Mouse (Mus musculus): ENCODE measurements around the gene Ahnak2. TPM values are rescaled to one million over a fixed set of nuclear protein-coding genes. Genes with fewer than 3 reads are reported as not detected.

Gene Ahnak2
- polyA plus RNA-seq, 1 experiment, result 25.8 TPM

- Histone ChIP-seq H3K9me3 (replicated peaks; ENCODE audit: control insufficient read depth, insufficient read depth, low read length, poor library complexity, severe bottlenecking) (no peaks in the 10 kb centered on the region), H3K27me3 (ENCODE audit: control insufficient read depth, insufficient read depth, low read length, poor library complexity, severe bottlenecking) (no peaks in the 10 kb centered on the region), H3K36me3 (ENCODE audit: control insufficient read depth, insufficient read depth, low read length, poor library complexity, severe bottlenecking) (peaks cover 11% of the 10 kb centered on the region), H3K4me3 (ENCODE audit: low read depth, low read length) (no peak overlapping the region), H3K4me1 (ENCODE audit: control insufficient read depth, insufficient read depth, low read length) (peaks cover 7% of the 10 kb centered on the region), H3K9ac (ENCODE audit: low read depth, poor library complexity, severe bottlenecking) (no peak overlapping the region), H3K27ac (ENCODE audit: insufficient read depth, low read length) (no peak overlapping the region)
- no peak for TF ChIP-seq EP300 (IDR thresholded peaks at IDR 0.05; ENCODE audit: insufficient read depth, low read depth, low read length)
- no peak for TF ChIP-seq POLR2A (IDR thresholded peaks at IDR 0.05; ENCODE audit: insufficient read depth, low read length)
- TF ChIP-seq CTCF (IDR thresholded peaks at IDR 0.05; ENCODE audit: low read depth, low read length), result no peak
These were observed 30.0 kb upstream of the Ahnak2 start for GRCm38 (mm10) chr12:112832411-112832810.

GRCm38 (mm10) chr12:112830570-112830969 lies 28.1 kb upstream of the Ahnak2 start:
- Histone ChIP-seq H3K4me1 (ENCODE audit: control insufficient read depth, insufficient read depth, low read length) (peaks cover 7% of the 10 kb centered on the region), H3K27me3 (ENCODE audit: control insufficient read depth, insufficient read depth, low read length, poor library complexity, severe bottlenecking) (no peaks in the 10 kb centered on the region), H3K27ac (ENCODE audit: insufficient read depth, low read length) (no peak overlapping the region), H3K36me3 (ENCODE audit: control insufficient read depth, insufficient read depth, low read length, poor library complexity, severe bottlenecking) (peaks cover 27% of the 10 kb centered on the region), H3K9me3 (replicated peaks; ENCODE audit: control insufficient read depth, insufficient read depth, low read length, poor library complexity, severe bottlenecking) (no peaks in the 10 kb centered on the region), H3K9ac (ENCODE audit: low read depth, poor library complexity, severe bottlenecking) (peak overlapping the region; percentile 79), H3K4me3 (ENCODE audit: low read depth, low read length) (peak overlapping the region; percentile 5; the same call in 1 of the 2 replicates)
- TF ChIP-seq EP300 (IDR thresholded peaks at IDR 0.05; ENCODE audit: insufficient read depth, low read depth, low read length) (no peak), POLR2A (IDR thresholded peaks at IDR 0.05; ENCODE audit: insufficient read depth, low read length) (no peak)

- peak overlapping the region; percentile 97 for H3K4me3 ChIP-seq (ENCODE audit: low read depth, low read length)
- H3K4me1 ChIP-seq (ENCODE audit: control insufficient read depth, insufficient read depth, low read length), result peaks cover 7% of the 10 kb centered on the region
- H3K27ac ChIP-seq (ENCODE audit: insufficient read depth, low read length), result 0 out of 2 replicates have a peak overlapping the region, but pooled peaks have one; percentile 13
- peak overlapping the region; percentile 79 for H3K9ac ChIP-seq (ENCODE audit: low read depth, poor library complexity, severe bottlenecking)
- TF ChIP-seq CTCF (IDR thresholded peaks at IDR 0.05; ENCODE audit: low read depth, low read length) (no peak), POLR2A (IDR thresholded peaks at IDR 0.05; ENCODE audit: insufficient read depth, low read length) (no peak), EP300 (IDR thresholded peaks at IDR 0.05; ENCODE audit: insufficient read depth, low read depth, low read length) (no peak)
- H3K9me3 ChIP-seq (replicated peaks; ENCODE audit: control insufficient read depth, insufficient read depth, low read length, poor library complexity, severe bottlenecking), result no peaks in the 10 kb centered on the region
- H3K27me3 ChIP-seq (ENCODE audit: control insufficient read depth, insufficient read depth, low read length, poor library complexity, severe bottlenecking), result no peaks in the 10 kb centered on the region
- peaks cover 29% of the 10 kb centered on the region for H3K36me3 ChIP-seq (ENCODE audit: control insufficient read depth, insufficient read depth, low read length, poor library complexity, severe bottlenecking)
These were observed 27.7 kb upstream of the Ahnak2 start for GRCm38 (mm10) chr12:112830141-112830540.

GRCm38 (mm10) chr12:112829244-112829864 lies 26.9 kb upstream of the Ahnak2 start, which contains the start of gene Cdca4:
TSS of gene Cdca4 (minus strand) at chr12:112829423.
- H3K4me1 ChIP-seq (ENCODE audit: control insufficient read depth, insufficient read depth, low read length), result peaks cover 7% of the 10 kb centered on the region
- peak within 1 kb of the TSS; percentile 71 for H3K27ac ChIP-seq (ENCODE audit: insufficient read depth, low read length)
- peak within 1 kb of the TSS; percentile 98 for H3K4me3 ChIP-seq (ENCODE audit: low read depth, low read length)
- TF ChIP-seq POLR2A (IDR thresholded peaks at IDR 0.05; ENCODE audit: insufficient read depth, low read length), result peak; percentile 71
- TF ChIP-seq EP300 (IDR thresholded peaks at IDR 0.05; ENCODE audit: insufficient read depth, low read depth, low read length), result no peak
- no peaks in the 10 kb centered on the region for H3K9me3 ChIP-seq (replicated peaks; ENCODE audit: control insufficient read depth, insufficient read depth, low read length, poor library complexity, severe bottlenecking)
- H3K27me3 ChIP-seq (ENCODE audit: control insufficient read depth, insufficient read depth, low read length, poor library complexity, severe bottlenecking), result no peaks in the 10 kb centered on the region
- H3K9ac ChIP-seq (ENCODE audit: low read depth, poor library complexity, severe bottlenecking), result peak within 1 kb of the TSS; percentile 99
- peaks cover 33% of the 10 kb centered on the region for H3K36me3 ChIP-seq (ENCODE audit: control insufficient read depth, insufficient read depth, low read length, poor library complexity, severe bottlenecking)

GRCm38 (mm10) chr12:112828501-112829243 lies 26.2 kb upstream of the Ahnak2 start:
- Histone ChIP-seq H3K4me3 (ENCODE audit: low read depth, low read length) (peak overlapping the region; percentile 98), H3K9me3 (replicated peaks; ENCODE audit: control insufficient read depth, insufficient read depth, low read length, poor library complexity, severe bottlenecking) (no peaks in the 10 kb centered on the region), H3K27ac (ENCODE audit: insufficient read depth, low read length) (peak overlapping the region; percentile 71), H3K27me3 (ENCODE audit: control insufficient read depth, insufficient read depth, low read length, poor library complexity, severe bottlenecking) (no peaks in the 10 kb centered on the region), H3K36me3 (ENCODE audit: control insufficient read depth, insufficient read depth, low read length, poor library complexity, severe bottlenecking) (peaks cover 37% of the 10 kb centered on the region), H3K9ac (ENCODE audit: low read depth, poor library complexity, severe bottlenecking) (peak overlapping the region; percentile 99), H3K4me1 (ENCODE audit: control insufficient read depth, insufficient read depth, low read length) (peaks cover 7% of the 10 kb centered on the region)
- TF ChIP-seq POLR2A (IDR thresholded peaks at IDR 0.05; ENCODE audit: insufficient read depth, low read length) (no peak), EP300 (IDR thresholded peaks at IDR 0.05; ENCODE audit: insufficient read depth, low read depth, low read length) (no peak), CTCF (IDR thresholded peaks at IDR 0.05; ENCODE audit: low read depth, low read length) (no peak)

- Histone ChIP-seq H3K27ac (ENCODE audit: insufficient read depth, low read length) (no peak overlapping the region; the same call in 1 of the 2 replicates), H3K4me1 (ENCODE audit: control insufficient read depth, insufficient read depth, low read length) (peaks cover 7% of the 10 kb centered on the region), H3K27me3 (ENCODE audit: control insufficient read depth, insufficient read depth, low read length, poor library complexity, severe bottlenecking) (no peaks in the 10 kb centered on the region), H3K9ac (ENCODE audit: low read depth, poor library complexity, severe bottlenecking) (no peak overlapping the region), H3K36me3 (ENCODE audit: control insufficient read depth, insufficient read depth, low read length, poor library complexity, severe bottlenecking) (peaks cover 46% of the 10 kb centered on the region), H3K9me3 (replicated peaks; ENCODE audit: control insufficient read depth, insufficient read depth, low read length, poor library complexity, severe bottlenecking) (no peaks in the 10 kb centered on the region), H3K4me3 (ENCODE audit: low read depth, low read length) (no peak overlapping the region)
- TF ChIP-seq POLR2A (IDR thresholded peaks at IDR 0.05; ENCODE audit: insufficient read depth, low read length) (no peak), EP300 (IDR thresholded peaks at IDR 0.05; ENCODE audit: insufficient read depth, low read depth, low read length) (no peak), CTCF (IDR thresholded peaks at IDR 0.05; ENCODE audit: low read depth, low read length) (no peak)
These were observed 23.4 kb upstream of the Ahnak2 start for GRCm38 (mm10) chr12:112825901-112826300.
